Mouse (Mus musculus) frontal cortex, adult 2 months (tissue): ENCODE data around the gene Vmn1r24. TPM values are rescaled to one million over a fixed set of nuclear protein-coding genes. Genes with fewer than 3 reads are reported as not detected.
"Not testable (repeated sequence)": the region's sequence is repeated elsewhere in the genome, so short reads cannot be mapped to it uniquely, and the experiment has no call there.

Experiments
- DNase-seq, 2 experiments: peaks; one replicate each; pipeline ENCODE4 v3.0.0; 2022; ENCODE audit warnings: low spot score in 1 of 2; ENCODE audit errors: extremely low spot score in 1 of 2
- polyA plus RNA-seq: library from polyadenylated mRNA; depleted of rRNA; stranded (reverse); fragments of >200 nt; gene quantifications from 2 replicates; pipeline ENCODE4 v1.2.3, GENCODE M21; 2012; rRNA removed

Vmn1r24 gene
- polyA plus RNA-seq: not detected in 2 replicates

- DNase-seq: not testable (repeated sequence)
Observed at GRCm38 (mm10) chr6:57961403-57961802, at the start of gene Vmn1r24. Vmn1r24 (minus strand) TSS chr6:57961503.

DNA sequence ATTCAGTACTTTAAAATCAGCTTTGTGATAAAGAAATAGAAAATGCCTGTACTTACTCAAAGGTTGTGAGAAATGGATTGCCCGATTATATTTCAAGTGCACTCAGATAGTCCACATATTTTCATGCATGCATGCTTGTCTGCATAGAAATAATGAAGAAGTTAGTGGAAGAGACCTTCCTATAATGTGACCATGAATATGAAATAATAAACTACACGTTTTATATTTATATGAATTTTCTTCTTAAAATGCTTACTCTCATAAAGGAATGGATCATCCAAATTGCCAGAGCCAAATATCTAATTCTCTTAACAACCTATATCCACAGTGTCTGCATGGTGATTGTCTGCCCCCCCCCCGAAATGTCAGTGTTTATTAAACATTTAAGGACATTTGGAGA, 19.4 kb upstream of the Vmn1r24 start, which contains the start of gene Vmn1r25:
TSS of gene Vmn1r25 (minus strand) at position 101 of the 400 bp plus-strand sequence.
- DNase-seq: no peak

- no peak for DNase-seq
Observed at GRCm38 (mm10) chr6:57926738-57927137, 34.6 kb downstream of the Vmn1r24 start, which contains the start of gene Vmn1r23. Vmn1r23 (minus strand) TSS chr6:57926838.

- no peak for DNase-seq
Observed at GRCm38 (mm10) chr6:57907928-57908327, 53.4 kb downstream of the Vmn1r24 start, which contains the start of gene Vmn1r22. Vmn1r22 (minus strand) TSS chr6:57908028.

Other genes starting within 250 kb of the Vmn1r24 start
- gene Vopp1, start 136.3 kb downstream of the Vmn1r24 start, polyA plus RNA-seq: 82.9 and 86.5 TPM in 2 replicates
- not detected in 2 replicates for gene Vmn1r21, start 111.2 kb downstream of the Vmn1r24 start, polyA plus RNA-seq
- gene Vmn1r22, start 53.5 kb downstream of the Vmn1r24 start, polyA plus RNA-seq: not detected in 2 replicates
- not detected in 2 replicates for gene Vmn1r23, start 34.7 kb downstream of the Vmn1r24 start, polyA plus RNA-seq
- gene Vmn1r25, start 19.3 kb upstream of the Vmn1r24 start, polyA plus RNA-seq: not detected in 2 replicates
- gene Vmn1r26, start 53.7 kb upstream of the Vmn1r24 start, polyA plus RNA-seq: not detected in 2 replicates